Mouse (Mus musculus) kidney, embryonic 15.5 days (tissue): ENCODE measurements at regions not wholly inside any gene's neighbourhood (a gene's known extent, or its start where the extent isn't known, plus 50 kb on each side); places are given as distances from the start of the nearest gene placed in this dataset.

Source experiments
- ATAC-seq: fragments of 200-750 bp; cut with Nextera tagmentation; replicated peaks from 2 replicates; pipeline ENCODE4 v1.8.0; 2017; ENCODE audit warnings: moderate TSS enrichment; ENCODE audit not compliant: low FRiP score
- H3K27ac ChIP-seq: fragments of 300-500 bp; sonication (generic); 2 replicates; pipeline ENCODE4 v1.5.1; 2015; ENCODE audit warnings: mild to moderate bottlenecking, inconsistent platforms
- H3K27me3 ChIP-seq: fragments of 300-500 bp; sonication (generic); 2 replicates; pipeline ENCODE4 v1.6.1; 2015; ENCODE audit warnings: inconsistent platforms
- H3K36me3 ChIP-seq: fragments of 300-500 bp; sonication (generic); 2 replicates; pipeline ENCODE4 v1.6.1; 2015; ENCODE audit warnings: inconsistent platforms
- H3K4me1 ChIP-seq: fragments of 300-500 bp; sonication (generic); 2 replicates; pipeline ENCODE4 v1.6.1; 2015; ENCODE audit warnings: inconsistent platforms
- H3K4me2 ChIP-seq: fragments of 300-500 bp; sonication (generic); 2 replicates; pipeline ENCODE4 v1.6.1; 2015; ENCODE audit warnings: moderate library complexity, mild to moderate bottlenecking, inconsistent platforms
- H3K4me3 ChIP-seq: fragments of 300-500 bp; sonication (generic); replicated peaks from 2 replicates; pipeline ENCODE4 v1.5.1; 2015; ENCODE audit warnings: mild to moderate bottlenecking, inconsistent platforms
- H3K9ac ChIP-seq: fragments of 300-500 bp; sonication (generic); 2 replicates; pipeline ENCODE4 v1.6.1; 2015; ENCODE audit warnings: mild to moderate bottlenecking, inconsistent platforms
- H3K9me3 ChIP-seq: fragments of 300-500 bp; sonication (generic); replicated peaks from 2 replicates; pipeline ENCODE4 v1.6.1; 2016; ENCODE audit warnings: inconsistent platforms
- WGBS: fragments of 180-500 bp; shearing (Covaris S2); methylation state at CpG from one replicate; pipeline ENCODE4 v1.1.7; 2015; ENCODE audit warnings: mixed read lengths; 5-methylcytosine and 5-hydroxymethylcytosine counted together

DNA sequence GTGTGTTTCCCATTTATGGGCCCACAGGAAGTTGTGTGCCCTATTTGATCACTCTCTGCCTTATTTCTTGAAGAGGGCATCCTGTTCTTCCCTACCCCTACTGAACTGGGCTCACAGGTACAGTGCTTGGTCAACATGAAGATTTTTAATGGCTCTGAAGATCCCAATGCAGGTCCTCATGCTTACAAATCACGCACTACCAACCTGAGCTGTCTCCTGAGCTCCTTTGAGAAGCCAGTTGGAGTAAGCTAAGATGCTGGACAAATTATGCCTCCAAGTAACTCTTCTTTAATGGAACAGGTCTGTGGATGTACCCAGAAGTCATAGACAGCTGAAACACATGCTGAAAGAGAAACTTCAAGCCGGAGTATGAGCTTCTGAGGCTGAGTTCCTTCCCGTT lies 2889.0 kb upstream of the Gm7489 start:
- WGBS = 88% methylated on average over 3 of the region's 3 CpGs
- no peaks in the 10 kb centered on the region for H3K9me3 ChIP-seq
- ATAC-seq = no peak
- no peak overlapping the region for H3K4me3 ChIP-seq
- no peaks in the 10 kb centered on the region for H3K27me3 ChIP-seq
- no peak overlapping the region for H3K4me2 ChIP-seq
- H3K4me1 ChIP-seq = no peaks in the 10 kb centered on the region
- H3K9ac ChIP-seq = no peak overlapping the region
- H3K36me3 ChIP-seq = no peaks in the 10 kb centered on the region
- H3K27ac ChIP-seq = no peak overlapping the region

DNA sequence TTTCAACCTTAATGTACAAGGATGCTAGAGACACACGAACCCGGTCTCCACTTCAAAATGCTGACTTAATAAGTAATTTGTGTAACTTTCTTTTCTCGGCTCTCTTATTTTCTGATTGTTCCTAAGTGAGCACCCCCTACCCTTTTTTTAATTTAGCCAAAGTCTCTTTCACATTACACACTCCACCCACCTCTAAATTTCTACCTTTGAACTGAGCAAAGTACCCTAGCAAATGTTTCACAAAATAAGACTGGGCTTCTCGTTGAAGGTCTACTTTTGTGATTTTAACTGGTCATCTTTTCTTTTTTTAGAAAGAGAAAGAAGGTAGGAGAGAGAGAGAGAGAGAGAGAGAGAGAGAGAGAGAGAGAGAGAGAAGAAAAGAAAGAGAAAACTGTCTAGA lies 2888.4 kb upstream of the Gm7489 start:
- H3K27ac ChIP-seq = no peak overlapping the region
- no peaks in the 10 kb centered on the region for H3K36me3 ChIP-seq
- H3K27me3 ChIP-seq = no peaks in the 10 kb centered on the region
- no peaks in the 10 kb centered on the region for H3K9me3 ChIP-seq
- ATAC-seq = no peak
- H3K4me2 ChIP-seq = no peak overlapping the region
- no peak overlapping the region for H3K9ac ChIP-seq
- no peaks in the 10 kb centered on the region for H3K4me1 ChIP-seq
- 84% methylated on average over 4 of the region's 4 CpGs for WGBS
- no peak overlapping the region for H3K4me3 ChIP-seq

DNA sequence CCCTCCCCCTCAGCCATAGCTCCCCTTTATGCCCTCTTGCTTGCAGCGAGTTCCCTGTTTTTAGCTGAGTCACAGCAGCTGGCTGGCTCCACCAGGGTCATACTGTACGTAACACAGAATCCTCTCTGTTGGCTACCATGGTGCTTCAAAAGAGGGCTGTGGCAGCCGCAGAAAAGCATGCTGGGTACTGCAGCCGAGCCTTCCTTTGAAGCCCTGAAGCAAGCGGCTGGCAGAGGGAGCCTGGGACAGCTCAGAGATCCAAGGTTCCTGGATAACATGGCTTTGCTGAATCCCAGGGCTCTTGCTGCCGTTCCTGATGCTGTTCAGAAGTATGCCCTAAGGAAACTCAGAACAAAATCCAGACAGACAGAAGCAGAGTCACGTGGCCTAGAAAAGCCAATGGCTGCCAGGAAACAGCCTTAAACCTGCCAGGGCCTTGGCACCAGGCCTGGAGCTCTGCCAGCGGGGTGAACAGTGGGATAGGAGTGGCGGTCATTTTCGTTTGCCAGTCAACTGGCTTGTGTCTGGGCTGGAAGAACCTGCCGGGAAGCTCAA lies 2887.4 kb upstream of the Gm7489 start:
- Histone ChIP-seq H3K27me3 (no peaks in the 10 kb centered on the region), H3K4me3 (no peak overlapping the region), H3K9me3 (no peaks in the 10 kb centered on the region), H3K36me3 (no peaks in the 10 kb centered on the region), H3K27ac (no peak overlapping the region), H3K4me2 (no peak overlapping the region), H3K9ac (no peak overlapping the region), H3K4me1 (no peaks in the 10 kb centered on the region)
- no peak for ATAC-seq
- 77% methylated on average over 11 of the region's 11 CpGs for WGBS

DNA sequence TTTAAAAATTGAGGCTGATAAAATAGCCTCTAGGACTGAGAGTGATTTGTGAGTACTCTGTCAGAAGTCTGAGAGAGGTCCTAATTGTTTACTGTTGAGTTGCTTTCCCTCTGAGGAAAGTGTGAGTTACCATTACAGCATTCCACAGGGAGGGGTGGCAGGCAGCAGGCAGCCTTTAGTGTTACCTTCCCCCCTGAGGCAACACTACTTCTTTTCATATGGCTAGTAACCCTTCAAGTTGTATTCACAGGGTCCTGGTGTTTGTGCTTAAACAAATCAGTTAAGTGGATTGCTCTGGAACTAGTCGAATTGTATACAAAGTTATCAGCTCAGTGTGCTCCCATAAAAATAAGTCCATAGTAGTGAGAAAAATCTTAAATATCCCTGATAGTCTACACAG lies 2845.7 kb upstream of the Gm7489 start:
- Histone ChIP-seq H3K4me3 (no peak overlapping the region), H3K36me3 (no peaks in the 10 kb centered on the region), H3K27me3 (no peaks in the 10 kb centered on the region), H3K4me1 (no peaks in the 10 kb centered on the region), H3K9ac (no peak overlapping the region), H3K27ac (no peak overlapping the region), H3K9me3 (no peaks in the 10 kb centered on the region), H3K4me2 (no peak overlapping the region)
- no peak for ATAC-seq
- 7% methylated on average over 1 of the region's 1 CpGs for WGBS

DNA sequence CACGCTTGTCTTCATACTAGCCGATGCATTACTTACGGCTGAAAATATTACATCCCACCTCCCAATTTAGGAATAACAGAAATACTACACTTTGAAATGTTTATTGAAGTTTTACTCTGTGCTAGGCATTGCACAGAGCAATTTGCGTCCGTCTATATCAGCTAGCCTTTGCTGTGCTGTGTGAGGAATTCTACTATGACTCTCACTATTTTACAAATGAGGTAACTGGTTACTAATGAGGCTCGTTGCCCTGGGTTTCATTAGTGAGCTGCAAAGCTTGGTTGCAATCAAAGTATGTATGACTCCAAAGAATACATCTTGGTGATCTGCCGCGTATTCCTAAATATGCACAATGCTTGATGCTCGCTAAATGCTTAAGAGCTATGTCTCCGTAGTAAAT lies 2814.2 kb upstream of the Gm7489 start:
- no peaks in the 10 kb centered on the region for H3K4me1 ChIP-seq
- H3K27ac ChIP-seq = no peak overlapping the region
- 85% methylated on average over 10 of the region's 10 CpGs for WGBS
- H3K36me3 ChIP-seq = no peaks in the 10 kb centered on the region
- no peak for ATAC-seq
- no peaks in the 10 kb centered on the region for H3K9me3 ChIP-seq
- no peak overlapping the region for H3K9ac ChIP-seq
- H3K4me3 ChIP-seq = no peak overlapping the region
- H3K4me2 ChIP-seq = no peak overlapping the region
- H3K27me3 ChIP-seq = no peaks in the 10 kb centered on the region

DNA sequence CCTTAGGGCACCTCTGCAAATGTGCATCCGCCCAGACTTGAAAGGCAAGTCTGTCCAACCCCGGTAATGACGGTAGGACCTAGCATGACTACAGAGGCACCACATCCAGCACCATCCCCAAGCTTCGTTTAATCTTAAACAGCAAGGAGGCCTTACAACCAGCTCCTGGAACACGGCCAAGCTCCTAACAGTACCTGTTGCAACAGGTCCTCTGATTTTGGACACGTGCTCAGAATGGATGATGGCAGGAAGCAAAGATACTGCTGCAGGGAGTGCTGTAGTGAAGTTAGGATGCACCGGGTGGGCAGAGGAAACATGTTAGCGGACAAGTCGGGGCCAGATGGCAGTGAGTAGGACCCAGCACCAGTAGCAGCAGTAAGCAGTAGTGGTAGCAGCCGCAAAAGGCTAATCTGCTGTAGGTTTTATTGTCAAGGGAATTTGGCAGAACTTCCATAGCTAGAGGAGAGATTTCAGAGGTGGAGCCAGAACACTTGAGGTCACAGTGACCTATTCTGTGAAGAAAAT lies 2813.5 kb upstream of the Gm7489 start:
- Histone ChIP-seq H3K27ac (no peak overlapping the region), H3K27me3 (no peaks in the 10 kb centered on the region), H3K36me3 (no peaks in the 10 kb centered on the region), H3K9me3 (no peaks in the 10 kb centered on the region), H3K4me1 (no peaks in the 10 kb centered on the region), H3K9ac (no peak overlapping the region), H3K4me3 (no peak overlapping the region), H3K4me2 (no peak overlapping the region)
- 79% methylated on average over 10 of the region's 10 CpGs for WGBS
- ATAC-seq = no peak

DNA sequence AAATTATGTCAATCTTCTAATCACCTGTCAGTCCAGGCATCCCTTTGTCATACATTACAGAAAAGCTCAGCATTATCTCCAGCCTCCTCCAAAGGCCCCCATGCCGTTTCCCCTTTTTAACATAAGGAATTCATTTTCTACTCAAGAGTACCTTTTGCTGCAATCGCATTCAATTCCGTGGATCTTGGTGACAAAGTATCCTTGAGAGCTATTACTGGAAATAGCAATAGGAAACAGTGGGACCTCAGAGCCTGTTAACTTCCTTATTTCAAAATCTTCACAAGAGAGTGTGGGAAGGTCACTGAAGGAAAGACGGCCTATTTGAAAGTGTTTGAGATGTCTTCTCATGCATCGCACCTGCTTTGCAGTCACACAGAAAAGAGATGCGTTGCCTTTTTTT lies 2811.0 kb upstream of the Gm7489 start:
- 91% methylated on average over 6 of the region's 6 CpGs for WGBS
- Histone ChIP-seq H3K27ac (no peak overlapping the region), H3K9me3 (no peaks in the 10 kb centered on the region), H3K9ac (no peak overlapping the region), H3K36me3 (no peaks in the 10 kb centered on the region), H3K4me2 (no peak overlapping the region), H3K27me3 (no peaks in the 10 kb centered on the region), H3K4me3 (no peak overlapping the region), H3K4me1 (no peaks in the 10 kb centered on the region)
- no peak for ATAC-seq

DNA sequence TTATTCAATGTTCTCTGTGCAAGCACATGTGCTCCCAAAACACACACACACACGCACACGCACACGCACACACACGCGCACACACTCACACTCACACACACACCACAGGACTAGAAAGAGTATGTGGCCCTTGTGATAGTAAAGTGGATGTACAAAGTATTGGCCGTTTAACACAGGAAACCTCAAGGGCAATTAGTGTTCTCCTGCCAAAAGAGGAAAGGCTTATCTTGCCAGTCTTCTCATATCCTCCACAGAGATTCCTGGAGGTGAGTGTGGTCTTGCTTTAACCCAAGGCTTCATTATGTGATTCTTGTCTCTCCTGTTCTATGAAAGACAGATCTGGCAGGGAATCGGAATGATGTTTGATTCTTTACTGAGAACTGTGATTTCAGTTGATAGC lies 2810.5 kb upstream of the Gm7489 start:
- no peak for ATAC-seq
- WGBS = 88% methylated on average over 7 of the region's 7 CpGs
- H3K4me1 ChIP-seq = no peaks in the 10 kb centered on the region

DNA sequence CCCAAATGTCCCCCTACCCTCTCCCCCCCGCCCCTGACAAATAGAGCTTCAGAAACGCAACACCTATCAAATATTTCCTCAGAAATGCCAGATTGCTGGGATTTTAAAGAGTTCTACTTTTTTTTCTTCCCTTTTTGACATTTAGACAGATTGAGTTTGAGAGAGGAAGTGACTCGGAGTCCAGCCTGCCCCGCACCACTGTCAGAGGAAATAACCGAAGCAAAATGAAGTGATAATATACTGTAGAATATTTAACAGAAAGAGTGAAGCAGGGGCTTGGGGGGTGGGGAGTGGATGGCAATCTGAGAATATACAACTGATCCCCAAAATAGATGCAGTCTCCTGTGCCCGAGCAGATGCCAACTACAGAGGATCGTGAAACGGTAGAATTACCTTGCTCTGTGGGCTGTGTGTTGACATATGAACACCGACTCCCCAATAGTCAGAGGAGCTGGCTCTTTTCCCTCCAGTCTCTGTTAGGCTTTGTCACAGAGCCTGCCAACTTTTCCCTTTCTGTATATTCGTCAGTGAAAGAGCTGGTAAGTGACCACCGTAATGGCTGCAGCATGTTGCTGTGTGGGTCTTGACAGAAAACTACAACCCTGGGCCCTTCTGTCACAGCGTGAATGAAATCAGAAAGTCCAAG lies 2800.9 kb upstream of the Gm7489 start:
- no peaks in the 10 kb centered on the region for H3K4me1 ChIP-seq
- H3K27me3 ChIP-seq = no peaks in the 10 kb centered on the region
- no peak overlapping the region for H3K4me2 ChIP-seq
- no peak overlapping the region for H3K27ac ChIP-seq
- 60% methylated on average over 12 of the region's 12 CpGs for WGBS
- ATAC-seq = no peak
- no peak overlapping the region for H3K4me3 ChIP-seq
- H3K9ac ChIP-seq = no peak overlapping the region
- no peaks in the 10 kb centered on the region for H3K9me3 ChIP-seq
- no peaks in the 10 kb centered on the region for H3K36me3 ChIP-seq

More for the DNA sequence above, 2810.5 kb upstream of the Gm7489 start:
- Histone ChIP-seq H3K27me3 (no peaks in the 10 kb centered on the region), H3K4me2 (no peak overlapping the region), H3K27ac (no peak overlapping the region), H3K4me3 (no peak overlapping the region), H3K9me3 (no peaks in the 10 kb centered on the region), H3K36me3 (no peaks in the 10 kb centered on the region), H3K9ac (no peak overlapping the region)

DNA sequence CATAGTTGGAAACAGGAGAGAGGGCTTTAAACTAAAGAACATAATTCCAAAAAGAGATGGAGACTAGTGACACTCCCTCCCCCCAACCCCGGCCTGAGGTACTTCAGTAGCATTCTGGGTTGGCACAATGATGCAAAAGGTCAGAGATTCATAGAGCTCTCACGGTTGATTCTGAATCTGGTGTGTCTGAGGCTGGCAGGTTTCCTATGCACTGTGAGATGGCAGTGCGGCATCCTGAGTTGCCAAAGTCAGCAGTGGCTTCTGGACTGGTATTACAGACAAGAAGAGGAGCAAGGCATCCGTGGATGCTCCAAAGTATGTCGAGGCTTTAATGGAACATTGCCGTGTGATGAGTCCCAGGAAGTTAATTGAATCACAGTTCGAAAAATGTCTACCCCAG lies 2791.8 kb upstream of the Gm7489 start:
- 85% methylated on average over 7 of the region's 7 CpGs for WGBS
- H3K4me1 ChIP-seq = no peaks in the 10 kb centered on the region
- no peak for ATAC-seq
- H3K4me3 ChIP-seq = no peak overlapping the region
- no peak overlapping the region for H3K27ac ChIP-seq
- no peak overlapping the region for H3K9ac ChIP-seq
- no peaks in the 10 kb centered on the region for H3K36me3 ChIP-seq
- no peaks in the 10 kb centered on the region for H3K27me3 ChIP-seq
- no peaks in the 10 kb centered on the region for H3K9me3 ChIP-seq
- H3K4me2 ChIP-seq = no peak overlapping the region

DNA sequence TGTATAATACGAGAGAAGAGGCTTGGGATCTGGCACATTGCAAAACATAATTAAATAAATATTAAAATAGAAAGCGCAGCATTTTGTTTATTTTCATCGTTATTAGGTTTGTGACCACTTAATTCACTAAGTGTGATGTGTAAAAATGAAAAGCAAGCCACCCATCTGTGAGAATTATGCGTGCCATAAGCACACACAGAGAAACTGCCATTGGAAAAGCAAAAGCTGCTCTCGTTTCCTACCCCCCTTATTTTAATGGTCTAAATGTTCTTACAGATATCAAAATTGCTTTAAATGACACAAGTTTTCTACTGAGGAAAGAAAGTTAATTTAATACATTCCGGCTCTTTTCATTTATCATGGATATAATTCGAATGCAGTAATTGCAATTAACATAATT lies 2780.8 kb upstream of the Gm7489 start:
- no peak overlapping the region for H3K27ac ChIP-seq
- no peaks in the 10 kb centered on the region for H3K27me3 ChIP-seq
- H3K9me3 ChIP-seq = no peaks in the 10 kb centered on the region
- H3K4me2 ChIP-seq = peak overlapping the region; percentile 54
- H3K4me1 ChIP-seq = peaks cover 3% of the 10 kb centered on the region; the same call in 1 of the 2 replicates
- H3K36me3 ChIP-seq = no peaks in the 10 kb centered on the region
- no peak for ATAC-seq
- WGBS = 66% methylated on average over 7 of the region's 7 CpGs
- peak overlapping the region; percentile 25 for H3K4me3 ChIP-seq
- no peak overlapping the region for H3K9ac ChIP-seq

DNA sequence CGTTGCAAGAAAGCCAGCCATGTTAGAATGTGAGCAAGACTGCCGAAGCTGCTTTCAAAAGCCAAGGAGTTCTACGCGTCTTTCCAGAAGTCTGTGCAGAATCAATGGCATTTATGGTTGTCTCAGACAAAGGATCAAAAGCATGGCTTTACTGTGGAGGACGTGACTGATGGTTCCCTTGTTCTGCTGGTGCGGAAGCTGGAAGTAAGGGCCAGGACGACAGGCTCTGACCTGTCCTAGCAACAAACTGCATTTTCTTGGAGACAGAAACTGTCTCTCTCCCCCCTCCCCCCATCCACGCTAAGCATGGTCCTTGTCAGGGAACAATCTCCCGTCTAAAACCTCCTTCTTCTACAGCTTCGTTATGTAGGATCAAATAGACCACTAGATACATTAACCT lies 2780.3 kb upstream of the Gm7489 start:
- peak overlapping the region; percentile 54 for H3K4me2 ChIP-seq
- no peaks in the 10 kb centered on the region for H3K36me3 ChIP-seq
- H3K4me1 ChIP-seq = peaks cover 3% of the 10 kb centered on the region; the same call in 1 of the 2 replicates
- no peaks in the 10 kb centered on the region for H3K9me3 ChIP-seq
- WGBS = 8% methylated on average over 10 of the region's 10 CpGs
- no peak; the same call in 1 of the 2 replicates for ATAC-seq
- H3K27ac ChIP-seq = no peak overlapping the region
- no peaks in the 10 kb centered on the region for H3K27me3 ChIP-seq
- no peak overlapping the region for H3K9ac ChIP-seq
- H3K4me3 ChIP-seq = peak overlapping the region; percentile 25

DNA sequence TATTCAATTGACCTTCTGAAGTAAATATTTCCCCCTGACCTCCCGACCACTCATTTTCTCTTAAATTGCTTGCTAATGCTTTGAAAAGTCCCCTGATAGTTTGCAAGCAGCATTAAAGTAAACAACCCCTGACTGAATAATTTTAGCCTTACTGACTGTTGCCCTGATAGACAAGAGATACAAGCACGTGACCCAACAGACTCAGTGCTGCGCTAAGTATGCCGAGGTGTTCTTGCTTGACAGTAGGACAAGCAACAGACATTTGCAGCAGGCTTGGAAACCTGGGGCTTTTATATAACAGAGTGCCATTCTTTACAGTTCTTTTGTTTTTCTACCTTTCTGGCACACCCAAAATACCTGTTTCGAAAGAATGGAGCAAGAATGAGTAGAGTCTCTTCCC lies 2779.9 kb upstream of the Gm7489 start:
- no peak for ATAC-seq
- no peak overlapping the region for H3K9ac ChIP-seq
- peak overlapping the region; percentile 25; the same call in 1 of the 2 replicates for H3K4me3 ChIP-seq
- no peaks in the 10 kb centered on the region for H3K27me3 ChIP-seq
- peaks cover 3% of the 10 kb centered on the region; the same call in 1 of the 2 replicates for H3K4me1 ChIP-seq
- H3K4me2 ChIP-seq = peak overlapping the region; percentile 54
- 56% methylated on average over 5 of the region's 5 CpGs for WGBS
- H3K27ac ChIP-seq = no peak overlapping the region
- no peaks in the 10 kb centered on the region for H3K9me3 ChIP-seq
- no peaks in the 10 kb centered on the region for H3K36me3 ChIP-seq
